Mouse (Mus musculus) embryonic facial prominence, embryonic 12.5 days (tissue): ENCODE measurements at regions not wholly inside any gene's neighbourhood (a gene's known extent, or its start where the extent isn't known, plus 50 kb on each side); places are given as distances from the start of the nearest gene placed in this dataset.
"Not testable (repeated sequence)": the region's sequence is repeated elsewhere in the genome, so short reads cannot be mapped to it uniquely, and the experiment has no call there.

ENCODE experiments used
- ATAC-seq: fragments of 200-750 bp; cut with Nextera tagmentation; 2 replicates; pipeline ENCODE4 v1.8.0; 2017; ENCODE audit not compliant: insufficient number of reproducible peaks, insufficient read depth, low FRiP score, low TSS enrichment
- H3K27ac ChIP-seq: fragments of 300-500 bp; sonication (generic); 2 replicates; pipeline ENCODE4 v1.5.1; 2016; ENCODE audit warnings: mild to moderate bottlenecking
- H3K27me3 ChIP-seq: fragments of 300-500 bp; sonication (generic); 2 replicates; pipeline ENCODE4 v1.6.1; 2016; ENCODE audit warnings: mild to moderate bottlenecking, moderate library complexity
- H3K36me3 ChIP-seq: fragments of 300-500 bp; sonication (generic); 2 replicates; pipeline ENCODE4 v1.6.1; 2016; ENCODE audit warnings: mild to moderate bottlenecking
- H3K4me1 ChIP-seq: fragments of 300-500 bp; sonication (generic); 2 replicates; pipeline ENCODE4 v1.6.1; 2016
- H3K4me2 ChIP-seq: fragments of 300-500 bp; sonication (generic); replicated peaks from 2 replicates; pipeline ENCODE4 v1.6.1; 2016; ENCODE audit warnings: mild to moderate bottlenecking, moderate library complexity
- H3K4me3 ChIP-seq: fragments of 300-500 bp; sonication (generic); 2 replicates; pipeline ENCODE4 v1.5.1; 2016; ENCODE audit warnings: mild to moderate bottlenecking
- H3K9ac ChIP-seq: fragments of 300-500 bp; sonication (generic); 2 replicates; pipeline ENCODE4 v1.6.1; 2016; ENCODE audit warnings: mild to moderate bottlenecking, moderate library complexity
- H3K9me3 ChIP-seq: fragments of 300-500 bp; sonication (generic); 2 replicates; pipeline ENCODE4 v1.6.1; 2016; ENCODE audit warnings: mild to moderate bottlenecking, moderate library complexity
- WGBS: fragments of 180-500 bp; shearing (Covaris S2); methylation state at CpG from one replicate; pipeline ENCODE4 v1.1.7; 2016; 5-methylcytosine and 5-hydroxymethylcytosine counted together

DNA sequence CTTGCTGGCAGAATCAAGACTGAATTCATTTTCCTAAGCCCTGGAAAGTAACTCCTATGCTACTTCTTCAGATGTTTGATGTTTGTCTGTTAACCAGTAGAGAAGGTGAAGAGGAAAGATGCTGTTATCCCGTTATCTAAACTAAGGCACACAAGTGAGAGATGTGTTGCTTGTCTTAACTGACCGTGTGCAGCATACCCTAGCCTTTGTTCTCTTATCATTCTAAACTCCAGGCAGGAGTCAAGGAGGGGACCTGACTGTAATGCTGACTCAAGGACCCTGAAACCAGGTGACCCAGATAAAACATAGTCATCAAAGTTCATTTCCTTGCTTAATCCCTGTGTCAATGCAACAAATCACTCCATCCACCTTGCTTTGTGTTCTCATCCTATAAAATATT lies 136.7 kb downstream of the Car2 start:
- Histone ChIP-seq H3K36me3 (no peaks in the 10 kb centered on the region), H3K27me3 (no peaks in the 10 kb centered on the region), H3K4me2 (no peak overlapping the region), H3K4me3 (no peak overlapping the region), H3K9me3 (no peaks in the 10 kb centered on the region), H3K27ac (no peak overlapping the region), H3K9ac (no peak overlapping the region), H3K4me1 (no peaks in the 10 kb centered on the region)
- WGBS, result 69% methylated on average over 2 of the region's 2 CpGs
- ATAC-seq, result no peak

DNA sequence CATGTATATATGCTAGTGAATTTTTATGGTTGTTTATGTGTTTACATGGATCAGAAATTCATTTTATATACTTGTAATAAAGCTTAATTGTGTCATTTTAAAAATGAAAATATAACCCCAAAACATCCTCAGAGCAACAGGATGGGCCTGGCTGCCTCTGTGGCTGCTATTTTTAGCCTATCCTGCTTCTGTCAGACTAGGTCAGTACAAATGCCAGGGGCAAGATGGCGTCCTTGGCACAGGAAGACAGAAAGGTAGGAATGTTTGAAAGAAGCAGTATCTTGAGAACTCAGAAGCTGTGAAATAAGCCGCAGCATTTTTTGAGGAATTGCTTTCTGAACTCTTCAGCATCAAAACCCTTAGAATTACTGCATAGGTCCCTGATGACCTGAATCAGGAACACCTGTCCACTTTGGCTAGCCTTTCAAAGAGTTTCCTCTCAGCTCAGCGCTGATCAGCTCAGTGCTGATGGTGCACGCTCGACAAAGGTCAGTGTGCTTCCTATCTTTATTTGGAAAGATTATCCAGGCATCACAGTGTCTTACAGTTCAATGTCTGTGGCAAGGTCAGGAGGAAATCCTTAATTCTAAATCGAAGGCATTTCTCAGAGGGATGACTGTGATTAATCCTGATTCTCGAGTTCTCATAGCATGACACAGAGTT lies 154.9 kb downstream of the Car2 start:
- H3K9me3 ChIP-seq, result no peaks in the 10 kb centered on the region
- WGBS, result 49% methylated on average over 7 of the region's 7 CpGs
- ATAC-seq, result no peak

GRCm38 (mm10) chr3:15053968-15054367 lies 167.9 kb downstream of the Car2 start:
- Histone ChIP-seq H3K27me3 (no peaks in the 10 kb centered on the region), H3K9ac (no peak overlapping the region), H3K27ac (no peak overlapping the region), H3K4me2 (no peak overlapping the region), H3K4me1 (no peaks in the 10 kb centered on the region), H3K36me3 (no peaks in the 10 kb centered on the region), H3K4me3 (no peak overlapping the region), H3K9me3 (no peaks in the 10 kb centered on the region)
- ATAC-seq, result no peak
- WGBS, result 70% methylated on average over 3 of the region's 3 CpGs

More for the DNA sequence above, 154.9 kb downstream of the Car2 start:
- Histone ChIP-seq H3K27ac (no peak overlapping the region), H3K4me2 (no peak overlapping the region), H3K4me1 (no peaks in the 10 kb centered on the region), H3K27me3 (no peaks in the 10 kb centered on the region), H3K9ac (no peak overlapping the region), H3K4me3 (no peak overlapping the region), H3K36me3 (no peaks in the 10 kb centered on the region)

GRCm38 (mm10) chr3:15055516-15056256 lies 169.6 kb downstream of the Car2 start:
- ATAC-seq, H3K36me3 ChIP-seq, H3K4me3 ChIP-seq, H3K4me1 ChIP-seq, H3K9ac ChIP-seq, H3K27me3 ChIP-seq, H3K4me2 ChIP-seq, H3K9me3 ChIP-seq, H3K27ac ChIP-seq: not testable (repeated sequence)
- WGBS, result 90% methylated on average over 8 of the region's 8 CpGs

DNA sequence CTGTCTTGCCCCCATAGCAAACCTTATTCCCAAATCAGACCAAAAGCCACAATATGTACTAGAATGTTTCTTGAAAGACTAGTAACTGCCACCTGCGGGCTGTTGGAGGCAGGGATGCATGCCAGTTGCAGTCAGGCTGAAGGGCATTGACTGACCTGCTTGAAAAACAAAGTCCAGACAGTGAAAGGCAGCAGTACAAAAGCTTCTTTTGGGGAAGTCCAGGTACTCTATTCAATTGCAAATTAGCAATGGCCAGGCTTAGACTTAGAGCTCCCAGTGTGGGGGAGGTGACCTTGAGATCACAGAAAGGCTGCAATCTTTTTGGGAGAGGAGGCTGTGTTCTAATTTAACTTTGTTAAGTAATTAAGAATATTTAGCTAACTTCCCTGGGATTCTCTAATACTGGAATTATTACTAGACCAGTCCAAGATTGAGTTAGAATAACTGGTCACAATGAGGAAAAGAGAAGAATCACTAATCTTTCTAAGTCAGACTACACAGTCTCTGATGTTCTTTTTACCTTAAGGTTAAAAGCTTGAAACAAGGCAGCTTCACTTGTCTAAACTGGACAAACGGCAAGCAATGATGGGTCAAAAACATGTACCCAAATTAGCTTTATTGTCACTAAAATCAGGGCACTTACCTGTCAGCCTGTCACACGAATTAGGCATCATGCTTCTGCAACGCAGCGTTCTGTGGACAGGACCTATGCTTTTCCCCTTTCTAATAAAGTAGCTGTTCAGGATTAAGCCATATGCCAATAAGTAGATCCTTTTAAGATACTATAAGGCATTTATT lies 170.9 kb downstream of the Car2 start:
- H3K9me3 ChIP-seq, ATAC-seq, H3K4me1 ChIP-seq, H3K9ac ChIP-seq, H3K36me3 ChIP-seq, H3K4me3 ChIP-seq, H3K4me2 ChIP-seq, H3K27ac ChIP-seq, H3K27me3 ChIP-seq: not testable (repeated sequence)
- WGBS, result 85% methylated on average over 5 of the region's 5 CpGs

DNA sequence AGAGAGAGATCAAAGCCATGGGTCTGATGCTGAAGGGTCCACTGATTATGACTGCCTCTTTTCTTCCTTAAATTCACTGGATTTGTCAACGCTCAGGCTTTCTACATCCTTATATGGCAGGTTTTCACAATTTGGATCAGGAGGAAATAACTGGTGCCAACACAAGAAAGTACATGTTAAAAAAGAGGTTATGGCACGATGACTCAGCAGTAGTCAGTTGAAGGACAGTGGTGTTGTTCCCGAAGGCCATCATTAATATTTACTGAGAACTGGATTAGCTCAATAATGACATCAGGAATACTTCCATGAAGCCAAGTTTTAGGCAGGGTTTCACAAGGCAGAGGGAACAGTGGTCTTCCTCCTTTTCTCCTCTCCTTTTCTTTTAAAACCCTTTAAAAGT lies 179.6 kb downstream of the Car2 start:
- Histone ChIP-seq H3K4me2 (no peak overlapping the region), H3K27ac (no peak overlapping the region), H3K36me3 (no peaks in the 10 kb centered on the region), H3K27me3 (no peaks in the 10 kb centered on the region), H3K4me3 (no peak overlapping the region), H3K9me3 (no peaks in the 10 kb centered on the region), H3K9ac (no peak overlapping the region), H3K4me1 (no peaks in the 10 kb centered on the region)
- no peak for ATAC-seq
- 86% methylated on average over 3 of the region's 3 CpGs for WGBS

GRCm38 (mm10) chr3:15068256-15068655 lies 182.2 kb downstream of the Car2 start:
- H3K4me2 ChIP-seq, result no peak overlapping the region
- no peak overlapping the region for H3K27ac ChIP-seq
- no peak overlapping the region for H3K4me3 ChIP-seq
- H3K9ac ChIP-seq, result no peak overlapping the region
- no peaks in the 10 kb centered on the region for H3K36me3 ChIP-seq
- no peak for ATAC-seq
- H3K4me1 ChIP-seq, result no peaks in the 10 kb centered on the region
- no peaks in the 10 kb centered on the region for H3K9me3 ChIP-seq
- no peaks in the 10 kb centered on the region for H3K27me3 ChIP-seq
- 82% methylated on average over 3 of the region's 3 CpGs for WGBS

- no peak overlapping the region for H3K4me2 ChIP-seq
- H3K27ac ChIP-seq, result no peak overlapping the region
- H3K9me3 ChIP-seq, result no peaks in the 10 kb centered on the region
- WGBS, result 78% methylated on average over 6 of the region's 6 CpGs
- H3K9ac ChIP-seq, result no peak overlapping the region
- H3K27me3 ChIP-seq, result no peaks in the 10 kb centered on the region
- H3K4me1 ChIP-seq, result no peaks in the 10 kb centered on the region
- no peak for ATAC-seq
- no peaks in the 10 kb centered on the region for H3K36me3 ChIP-seq
- H3K4me3 ChIP-seq, result no peak overlapping the region
Measured at GRCm38 (mm10) chr3:15071030-15071883, 185.2 kb downstream of the Car2 start.

GRCm38 (mm10) chr3:15073405-15073804 lies 187.3 kb downstream of the Car2 start:
- 81% methylated on average over 2 of the region's 2 CpGs for WGBS
- Histone ChIP-seq H3K36me3 (no peaks in the 10 kb centered on the region), H3K9me3 (no peaks in the 10 kb centered on the region), H3K27me3 (no peaks in the 10 kb centered on the region), H3K4me2 (no peak overlapping the region), H3K9ac (no peak overlapping the region), H3K4me3 (no peak overlapping the region), H3K27ac (no peak overlapping the region), H3K4me1 (no peaks in the 10 kb centered on the region)
- no peak for ATAC-seq

- no peaks in the 10 kb centered on the region for H3K36me3 ChIP-seq
- H3K9me3 ChIP-seq, result no peaks in the 10 kb centered on the region
- no peak for ATAC-seq
- no peak overlapping the region for H3K27ac ChIP-seq
- H3K9ac ChIP-seq, result no peak overlapping the region
- 80% methylated on average over 1 of the region's 1 CpGs for WGBS
- no peaks in the 10 kb centered on the region for H3K4me1 ChIP-seq
- H3K27me3 ChIP-seq, result no peaks in the 10 kb centered on the region
- H3K4me3 ChIP-seq, result no peak overlapping the region
- H3K4me2 ChIP-seq, result no peak overlapping the region
Measured at GRCm38 (mm10) chr3:15073847-15074246, 187.8 kb downstream of the Car2 start.

DNA sequence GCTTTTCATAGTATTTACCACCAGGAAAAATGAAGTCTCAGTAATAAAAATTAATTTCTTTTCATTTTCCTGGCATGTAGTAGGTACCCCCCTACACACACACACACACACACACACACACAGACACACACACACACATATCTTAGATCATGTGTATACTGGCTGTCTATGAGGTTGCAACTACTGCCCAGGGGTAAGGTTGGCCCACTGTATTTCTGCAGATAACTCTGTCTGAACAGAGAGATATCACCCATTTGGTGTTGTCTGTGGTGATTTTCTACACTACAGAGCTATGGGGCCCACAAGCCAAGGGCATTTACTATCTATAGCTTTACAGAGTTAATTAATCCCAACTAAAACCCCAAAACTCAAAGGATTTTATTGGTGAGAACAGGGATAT lies 188.9 kb downstream of the Car2 start:
- no peaks in the 10 kb centered on the region for H3K9me3 ChIP-seq
- no peak overlapping the region for H3K4me2 ChIP-seq
- H3K9ac ChIP-seq, result no peak overlapping the region
- no peaks in the 10 kb centered on the region for H3K36me3 ChIP-seq
- H3K4me1 ChIP-seq, result no peaks in the 10 kb centered on the region
- no peak for ATAC-seq
- H3K27me3 ChIP-seq, result no peaks in the 10 kb centered on the region
- no peak overlapping the region for H3K4me3 ChIP-seq
- H3K27ac ChIP-seq, result no peak overlapping the region
